Mouse (Mus musculus) activated CD4-positive, CD25-positive, alpha-beta regulatory T cell, adult 9 weeks (primary cell): ENCODE results near the gene Cycs. TPM values are rescaled to one million over a fixed set of nuclear protein-coding genes. Genes with fewer than 3 reads are reported as not detected.

Experiments
- polyA plus RNA-seq: library from polyadenylated mRNA; unstranded; fragments of 100-300 nt; shearing (Covaris generic); gene quantifications from one replicate; pipeline ENCODE4 v1.2.1, GENCODE M21; 2017

Cycs gene
- 23.9 TPM for polyA plus RNA-seq

DNA sequence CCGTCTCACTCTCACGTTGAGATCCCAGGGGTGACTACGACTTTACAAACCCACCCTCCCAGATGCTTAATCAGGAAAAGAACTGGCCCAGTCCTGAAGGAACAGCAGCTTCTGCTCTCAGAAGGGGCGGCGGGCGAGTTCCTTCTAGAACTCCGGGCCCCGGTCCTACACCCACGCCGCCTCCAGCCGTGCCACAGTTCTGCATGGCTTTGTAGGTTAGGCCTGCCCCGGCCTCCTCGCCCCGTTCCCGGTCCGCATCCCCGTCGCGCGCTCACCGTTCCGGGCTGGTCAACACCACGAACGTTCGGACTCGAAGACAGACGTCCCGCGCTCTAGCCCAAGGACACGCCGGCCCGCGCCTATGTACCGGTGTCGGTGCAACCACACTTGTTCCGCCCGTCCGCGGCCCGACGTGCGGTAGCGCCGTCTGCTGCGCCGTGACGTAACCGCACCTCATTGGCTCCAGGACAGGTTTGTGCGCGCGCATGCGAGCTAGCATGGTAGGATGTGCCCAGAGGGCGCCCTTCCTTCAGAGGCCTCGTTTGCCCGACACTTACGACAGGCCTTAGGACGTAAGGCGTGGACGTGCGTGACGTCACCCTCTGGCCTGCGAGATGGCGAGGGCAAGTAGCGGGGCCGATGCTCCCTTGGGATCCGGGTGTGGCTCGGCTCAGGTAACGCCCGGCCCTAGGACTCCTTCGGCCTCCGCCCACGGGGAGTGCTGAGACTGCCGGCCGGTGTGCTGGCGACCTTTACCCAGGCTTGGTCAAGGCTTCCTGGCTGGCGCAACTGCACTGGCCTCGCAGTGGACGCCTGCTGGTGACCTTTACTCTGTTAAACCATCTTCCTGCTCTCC, at the start of gene Cycs:
TSS of gene Cycs (minus strand) at position 398 of the 856 bp plus-strand sequence.

DNA sequence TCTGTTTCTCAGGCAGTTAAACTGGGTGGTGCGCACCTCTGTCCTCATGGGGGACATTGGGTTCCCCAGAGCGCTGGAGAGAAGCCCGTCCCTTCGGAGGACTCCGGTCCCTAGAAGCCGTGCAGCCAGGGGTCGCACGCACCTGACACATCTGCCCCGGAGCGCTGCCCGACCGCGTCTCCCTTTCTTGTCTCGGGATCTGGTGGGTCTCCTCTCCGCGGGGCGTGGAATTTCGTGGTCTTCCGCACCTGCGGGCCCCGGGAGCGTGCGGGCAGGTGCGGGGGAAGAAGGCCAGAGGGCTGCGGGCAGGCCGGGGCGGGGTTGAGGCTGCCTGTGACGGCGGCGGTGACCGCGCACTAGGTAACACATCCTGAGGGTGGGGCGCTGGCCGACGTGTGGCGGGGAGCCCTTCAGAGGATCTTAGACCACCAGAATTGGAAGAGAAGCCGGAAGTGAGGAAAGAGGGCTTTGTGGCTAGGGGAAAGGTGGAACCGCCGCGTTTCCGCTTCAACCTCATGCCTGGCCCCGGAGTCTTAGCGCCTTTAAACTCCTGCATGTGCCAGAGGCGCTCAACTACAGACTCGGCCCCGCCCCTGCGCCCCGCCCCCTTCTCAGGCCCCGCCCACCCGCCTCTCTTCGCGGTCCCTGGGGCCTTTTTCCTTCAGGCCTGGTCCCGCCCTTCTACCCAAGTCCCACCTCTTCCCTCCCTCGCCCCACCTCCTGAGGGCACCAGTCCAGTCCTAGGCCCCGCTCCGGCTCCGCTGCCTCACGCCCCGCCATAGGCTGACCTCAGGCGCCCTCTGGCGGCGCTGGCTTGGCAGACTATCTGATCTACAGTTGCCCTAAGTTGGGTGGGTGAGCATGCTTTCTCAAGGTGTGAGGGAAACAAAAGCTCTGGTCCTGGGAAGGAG, 30.2 kb upstream of the Cycs start, which contains the start of gene 4921507P07Rik:
TSS of gene 4921507P07Rik (minus strand) at position 332 of the 911 bp plus-strand sequence.

Other genes starting within 250 kb of the Cycs start
- gene Osbpl3, start 110.3 kb downstream of the Cycs start, polyA plus RNA-seq, result 68.2 TPM
- gene 4921507P07Rik, start 30.1 kb upstream of the Cycs start, polyA plus RNA-seq, result 0.34 TPM
- not detected for gene Npvf, start 87.9 kb upstream of the Cycs start, polyA plus RNA-seq